Mouse (Mus musculus) gastrocnemius, adult 2 months (tissue): ENCODE results near the gene Camk2b. TPM values are rescaled to one million over a fixed set of nuclear protein-coding genes. Genes with fewer than 3 reads are reported as not detected.

Experiments used
- DNase-seq: peaks from one replicate; pipeline ENCODE4 v3.0.0; 2022
- H3K27ac ChIP-seq: fragments of 200-600 bp; 2 replicates; pipeline ENCODE4 v1.8.1; 2022; ENCODE audit warnings: mild to moderate bottlenecking
- H3K4me3 ChIP-seq: fragments of 200-600 bp; 2 replicates; pipeline ENCODE4 v1.8.1; 2022; ENCODE audit warnings: mild to moderate bottlenecking, moderate library complexity
- CTCF ChIP-seq: fragments of 200-600 bp; IDR thresholded peaks from 2 replicates; pipeline ENCODE4 v1.8.1; 2022; ENCODE audit warnings: antibody characterized with exemption, mild to moderate bottlenecking, moderate library complexity
- intact Hi-C: fragments of 180-260 bp; cut with DNase I; formaldehyde crosslinking; loops from one replicate; pipeline ENCODE4 v1.15.1; 2025
- total RNA-seq, 2 experiments: library from RNA; stranded (reverse); gene quantifications; 2 replicates each; pipeline ENCODE4 v1.2.3; 2021

The Camk2b gene
- total RNA-seq, 2 experiments from 2014 or later, result 108 to 128 TPM

- no peak for TF ChIP-seq CTCF
- DNase-seq, result no peak
- Histone ChIP-seq H3K27ac (no peak overlapping the region), H3K4me3 (no peak overlapping the region)
- intact Hi-C loops, result no loop called here
These were observed 82.5 kb downstream of the Camk2b start for GRCm38 (mm10) chr11:5983629-5984028.

- H3K4me3 ChIP-seq, result no peak overlapping the region
- H3K27ac ChIP-seq, result no peak overlapping the region
- intact Hi-C loops, result no loop called here
- TF ChIP-seq CTCF, result no peak
- no peak for DNase-seq
These were observed 84.8 kb downstream of the Camk2b start for GRCm38 (mm10) chr11:5981323-5981722.

- DNase-seq, result no peak
- TF ChIP-seq CTCF, result no peak
- H3K4me3 ChIP-seq, result no peak overlapping the region
- H3K27ac ChIP-seq, result no peak overlapping the region
- intact Hi-C loops, result no loop called here
These were observed 85.6 kb downstream of the Camk2b start for GRCm38 (mm10) chr11:5980561-5980960.

GRCm38 (mm10) chr11:5980108-5980507 is 86.1 kb downstream of the Camk2b start:
- intact Hi-C loops, result no loop called here
- H3K4me3 ChIP-seq, result no peak overlapping the region
- DNase-seq, result no peak
- no peak overlapping the region for H3K27ac ChIP-seq
- TF ChIP-seq CTCF, result no peak

GRCm38 (mm10) chr11:5979088-5979487 is 87.1 kb downstream of the Camk2b start:
- DNase-seq, result no peak
- no peak overlapping the region for H3K4me3 ChIP-seq
- intact Hi-C loops, result no loop called here
- TF ChIP-seq CTCF, result no peak
- H3K27ac ChIP-seq, result no peak overlapping the region

GRCm38 (mm10) chr11:5976106-5976505 is 90.1 kb downstream of the Camk2b start:
- no peak overlapping the region for H3K4me3 ChIP-seq
- peak; percentile 88 for DNase-seq
- H3K27ac ChIP-seq, result peak overlapping the region; percentile 73
- no peak for TF ChIP-seq CTCF
- intact Hi-C loops, result no loop called here

- intact Hi-C loops, result no loop called here
- no peak for TF ChIP-seq CTCF
- H3K4me3 ChIP-seq, result no peak overlapping the region
- H3K27ac ChIP-seq, result no peak overlapping the region
- DNase-seq, result peak; percentile 42
These were observed 91.1 kb downstream of the Camk2b start for GRCm38 (mm10) chr11:5975068-5975467.

- Histone ChIP-seq H3K27ac (no peak overlapping the region), H3K4me3 (no peak overlapping the region)
- TF ChIP-seq CTCF, result no peak
- DNase-seq, result no peak
- intact Hi-C loops, result no loop called here
These were observed 92.1 kb downstream of the Camk2b start for GRCm38 (mm10) chr11:5974053-5974452.

GRCm38 (mm10) chr11:5973151-5973550 is 93.0 kb downstream of the Camk2b start:
- no peak for DNase-seq
- no peak overlapping the region for H3K4me3 ChIP-seq
- no peak for TF ChIP-seq CTCF
- intact Hi-C loops, result no loop called here
- no peak overlapping the region for H3K27ac ChIP-seq

- DNase-seq, result no peak
- H3K27ac ChIP-seq, result no peak overlapping the region
- intact Hi-C loops, result no loop called here
- no peak overlapping the region for H3K4me3 ChIP-seq
- TF ChIP-seq CTCF, result no peak
These were observed 95.0 kb downstream of the Camk2b start for GRCm38 (mm10) chr11:5971202-5971601.

- DNase-seq, result peak; percentile 11
- H3K27ac ChIP-seq, result no peak overlapping the region
- intact Hi-C loops, result no loop called here
- no peak for TF ChIP-seq CTCF
- H3K4me3 ChIP-seq, result no peak overlapping the region
These were observed 97.9 kb downstream of the Camk2b start for GRCm38 (mm10) chr11:5968223-5968622.

- Histone ChIP-seq H3K4me3 (no peak overlapping the region), H3K27ac (no peak overlapping the region)
- DNase-seq, result peak; percentile 4
- no peak for TF ChIP-seq CTCF
- intact Hi-C loops, result no loop called here
These were observed 99.4 kb downstream of the Camk2b start for GRCm38 (mm10) chr11:5966751-5967150.

GRCm38 (mm10) chr11:5965865-5966264 is 100.3 kb downstream of the Camk2b start:
- no peak overlapping the region for H3K27ac ChIP-seq
- DNase-seq, result peak; percentile 8
- no peak overlapping the region for H3K4me3 ChIP-seq
- intact Hi-C loops, result no loop called here
- TF ChIP-seq CTCF, result no peak

GRCm38 (mm10) chr11:5960051-5960450 is 106.1 kb downstream of the Camk2b start:
- TF ChIP-seq CTCF, result no peak
- Histone ChIP-seq H3K27ac (no peak overlapping the region), H3K4me3 (no peak overlapping the region)
- intact Hi-C loops, result no loop called here
- no peak for DNase-seq
